Mouse (Mus musculus): ENCODE data around the gene Frmpd1. TPM values are rescaled to one million over a fixed set of nuclear protein-coding genes. Genes with fewer than 3 reads are reported as not detected.
A peak's percentile ranks its signal among the peaks of the same experiment; 100 is the strongest.

Gene Frmpd1
- polyA plus RNA-seq (2011; ENCODE audit: insufficient read depth, insufficient read length, low read depth, missing spikeins) = 3.2 and 4.5 TPM in 2 replicates

DNA sequence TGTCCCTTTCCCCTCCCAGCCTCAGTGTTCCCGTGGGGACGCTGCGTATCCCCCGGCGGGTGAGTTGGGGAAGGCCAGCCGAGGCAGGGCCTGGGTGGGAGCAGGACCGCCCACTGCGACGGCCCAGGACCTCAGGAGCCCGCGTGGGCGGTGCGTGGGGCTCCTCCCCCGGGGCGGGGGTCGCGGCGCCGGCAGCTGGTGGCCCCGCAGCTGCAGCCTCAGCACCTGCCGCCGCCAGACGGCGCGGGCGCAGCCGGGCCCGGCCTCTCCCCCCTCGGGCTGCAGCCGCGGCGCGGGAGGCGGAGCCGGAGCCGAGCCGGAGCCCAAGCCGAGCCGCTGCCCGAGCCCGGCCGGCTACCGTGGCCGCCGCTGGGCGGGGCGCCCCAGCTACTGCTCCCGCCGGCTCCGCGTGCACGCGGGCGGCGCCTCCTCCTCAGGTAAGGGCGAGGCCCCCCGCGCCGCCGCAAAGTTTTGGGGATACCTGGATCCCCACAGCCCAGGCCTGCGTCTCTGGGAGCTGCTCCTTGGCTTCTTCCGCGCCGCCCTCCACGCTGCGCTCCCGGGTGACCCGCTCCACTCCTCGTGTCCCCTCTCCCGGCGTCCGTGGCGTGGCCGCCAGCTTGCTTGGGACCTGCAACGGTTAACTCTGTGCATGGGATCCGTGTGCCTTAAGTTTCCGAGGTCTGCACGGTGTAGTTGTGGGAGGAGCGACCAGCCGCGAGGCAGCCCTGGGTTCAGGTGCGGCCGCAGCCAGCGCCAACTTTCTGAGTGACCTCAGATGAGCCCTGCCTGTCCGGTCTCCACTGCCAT is at the start of gene Frmpd1:
Gene Frmpd1 (plus strand): TSS at position 355 of the 810 bp plus-strand sequence.
- no peaks in the 10 kb centered on the region; the same call in 1 of the 2 replicates for H3K27me3 ChIP-seq (ENCODE audit: control insufficient read depth, insufficient read depth, low read length, poor library complexity, severe bottlenecking)
- no peaks in the 10 kb centered on the region for H3K9me3 ChIP-seq (replicated peaks; ENCODE audit: control insufficient read depth, insufficient read depth, low read length, poor library complexity, severe bottlenecking)
- H3K4me3 ChIP-seq (ENCODE audit: low read depth, low read length) = peak within 1 kb of the TSS; percentile 69
- no peak within 1 kb of the TSS for H3K27ac ChIP-seq (ENCODE audit: insufficient read depth, low read length)
- no peaks in the 10 kb centered on the region for H3K36me3 ChIP-seq (ENCODE audit: control insufficient read depth, insufficient read depth, low read length, poor library complexity, severe bottlenecking)
- TF ChIP-seq EP300 (IDR thresholded peaks at IDR 0.05; ENCODE audit: insufficient read depth, low read depth, low read length) (no peak), CTCF (IDR thresholded peaks at IDR 0.05; ENCODE audit: low read depth, low read length) (no peak), POLR2A (IDR thresholded peaks at IDR 0.05; ENCODE audit: insufficient read depth, low read length) (no peak)
- H3K9ac ChIP-seq (ENCODE audit: low read depth, poor library complexity, severe bottlenecking) = peak within 1 kb of the TSS; percentile 59
- no peaks in the 10 kb centered on the region for H3K4me1 ChIP-seq (ENCODE audit: control insufficient read depth, insufficient read depth, low read length)

DNA sequence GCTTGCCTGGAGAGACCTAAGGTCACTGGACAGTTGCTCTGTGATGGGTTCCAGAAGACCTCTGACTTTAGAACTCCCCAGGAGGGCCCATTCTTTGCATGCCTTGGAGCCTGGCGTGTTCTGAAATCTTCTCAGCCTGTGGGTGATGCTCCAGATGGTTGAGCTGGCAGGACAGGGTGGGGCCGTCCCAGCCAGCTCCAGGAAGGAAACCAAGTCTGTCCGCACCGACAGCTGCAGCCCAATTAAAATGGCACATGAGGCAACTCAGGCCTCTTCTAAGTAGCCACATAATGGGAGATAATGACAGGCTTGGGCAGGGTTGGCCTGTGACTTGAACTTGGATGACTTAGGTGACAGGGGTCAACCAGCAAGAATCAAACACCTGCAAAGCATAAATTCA is 47.0 kb upstream of the Frmpd1 start:
- no peaks in the 10 kb centered on the region for H3K9me3 ChIP-seq (replicated peaks; ENCODE audit: control insufficient read depth, insufficient read depth, low read length, poor library complexity, severe bottlenecking)
- H3K36me3 ChIP-seq (ENCODE audit: control insufficient read depth, insufficient read depth, low read length, poor library complexity, severe bottlenecking) = no peaks in the 10 kb centered on the region
- H3K27ac ChIP-seq (ENCODE audit: insufficient read depth, low read length) = no peak overlapping the region
- no peaks in the 10 kb centered on the region for H3K27me3 ChIP-seq (ENCODE audit: control insufficient read depth, insufficient read depth, low read length, poor library complexity, severe bottlenecking)
- no peak overlapping the region for H3K4me3 ChIP-seq (ENCODE audit: low read depth, low read length)
- no peak for TF ChIP-seq CTCF (IDR thresholded peaks at IDR 0.05; ENCODE audit: low read depth, low read length)
- TF ChIP-seq EP300 (IDR thresholded peaks at IDR 0.05; ENCODE audit: insufficient read depth, low read depth, low read length) = no peak
- no peak for TF ChIP-seq POLR2A (IDR thresholded peaks at IDR 0.05; ENCODE audit: insufficient read depth, low read length)
- H3K9ac ChIP-seq (ENCODE audit: low read depth, poor library complexity, severe bottlenecking) = no peak overlapping the region
- H3K4me1 ChIP-seq (ENCODE audit: control insufficient read depth, insufficient read depth, low read length) = no peaks in the 10 kb centered on the region

DNA sequence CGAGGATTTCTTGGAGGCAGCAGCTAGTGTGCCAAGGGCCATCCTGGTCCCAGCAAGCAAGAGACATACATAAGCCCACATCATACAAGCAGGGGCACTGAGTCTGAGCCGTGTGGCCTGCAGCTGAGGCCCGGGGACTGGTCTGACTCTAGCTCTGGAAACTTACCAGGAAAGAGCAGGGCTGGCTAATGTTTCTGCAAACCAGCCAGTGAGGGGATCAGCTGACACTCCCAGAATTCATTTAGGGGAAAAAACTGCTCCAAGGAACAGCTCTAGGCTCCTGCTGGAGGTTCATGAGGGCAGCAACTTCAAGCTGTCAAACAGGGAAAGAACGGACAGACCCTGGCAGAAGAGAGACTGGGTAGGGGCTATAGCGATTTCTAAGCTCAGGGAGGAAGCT is 42.8 kb upstream of the Frmpd1 start:
- Histone ChIP-seq H3K4me3 (ENCODE audit: low read depth, low read length) (no peak overlapping the region), H3K4me1 (ENCODE audit: control insufficient read depth, insufficient read depth, low read length) (no peaks in the 10 kb centered on the region), H3K9me3 (replicated peaks; ENCODE audit: control insufficient read depth, insufficient read depth, low read length, poor library complexity, severe bottlenecking) (no peaks in the 10 kb centered on the region), H3K27me3 (ENCODE audit: control insufficient read depth, insufficient read depth, low read length, poor library complexity, severe bottlenecking) (no peaks in the 10 kb centered on the region), H3K9ac (ENCODE audit: low read depth, poor library complexity, severe bottlenecking) (no peak overlapping the region), H3K36me3 (ENCODE audit: control insufficient read depth, insufficient read depth, low read length, poor library complexity, severe bottlenecking) (no peaks in the 10 kb centered on the region), H3K27ac (ENCODE audit: insufficient read depth, low read length) (no peak overlapping the region)
- TF ChIP-seq POLR2A (IDR thresholded peaks at IDR 0.05; ENCODE audit: insufficient read depth, low read length) (no peak), EP300 (IDR thresholded peaks at IDR 0.05; ENCODE audit: insufficient read depth, low read depth, low read length) (no peak), CTCF (IDR thresholded peaks at IDR 0.05; ENCODE audit: low read depth, low read length) (no peak)

DNA sequence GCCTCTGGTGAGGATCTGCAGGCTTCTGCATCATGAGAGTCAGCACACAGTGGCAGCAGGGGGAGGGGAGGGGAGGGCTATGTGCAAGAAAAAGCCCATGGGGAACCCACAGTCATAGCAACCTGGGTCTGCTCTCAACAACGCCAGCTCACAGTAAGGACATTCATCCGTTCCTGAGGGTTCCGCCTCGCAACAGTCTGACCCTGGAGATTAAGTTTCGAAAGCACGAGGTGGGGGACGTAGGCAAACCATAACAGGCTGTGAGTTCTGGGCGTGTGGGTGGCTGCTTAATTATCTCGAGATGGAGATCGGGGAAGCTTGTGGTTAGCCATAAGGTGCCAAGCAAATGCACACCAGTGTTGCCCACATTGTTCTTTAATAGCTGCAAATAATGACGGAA is 42.3 kb upstream of the Frmpd1 start:
- TF ChIP-seq EP300 (IDR thresholded peaks at IDR 0.05; ENCODE audit: insufficient read depth, low read depth, low read length) = no peak
- TF ChIP-seq POLR2A (IDR thresholded peaks at IDR 0.05; ENCODE audit: insufficient read depth, low read length) = no peak
- no peak for TF ChIP-seq CTCF (IDR thresholded peaks at IDR 0.05; ENCODE audit: low read depth, low read length)
- Histone ChIP-seq H3K4me1 (ENCODE audit: control insufficient read depth, insufficient read depth, low read length) (no peaks in the 10 kb centered on the region), H3K27ac (ENCODE audit: insufficient read depth, low read length) (no peak overlapping the region), H3K4me3 (ENCODE audit: low read depth, low read length) (no peak overlapping the region), H3K27me3 (ENCODE audit: control insufficient read depth, insufficient read depth, low read length, poor library complexity, severe bottlenecking) (no peaks in the 10 kb centered on the region), H3K9me3 (replicated peaks; ENCODE audit: control insufficient read depth, insufficient read depth, low read length, poor library complexity, severe bottlenecking) (no peaks in the 10 kb centered on the region), H3K36me3 (ENCODE audit: control insufficient read depth, insufficient read depth, low read length, poor library complexity, severe bottlenecking) (no peaks in the 10 kb centered on the region), H3K9ac (ENCODE audit: low read depth, poor library complexity, severe bottlenecking) (no peak overlapping the region)

DNA sequence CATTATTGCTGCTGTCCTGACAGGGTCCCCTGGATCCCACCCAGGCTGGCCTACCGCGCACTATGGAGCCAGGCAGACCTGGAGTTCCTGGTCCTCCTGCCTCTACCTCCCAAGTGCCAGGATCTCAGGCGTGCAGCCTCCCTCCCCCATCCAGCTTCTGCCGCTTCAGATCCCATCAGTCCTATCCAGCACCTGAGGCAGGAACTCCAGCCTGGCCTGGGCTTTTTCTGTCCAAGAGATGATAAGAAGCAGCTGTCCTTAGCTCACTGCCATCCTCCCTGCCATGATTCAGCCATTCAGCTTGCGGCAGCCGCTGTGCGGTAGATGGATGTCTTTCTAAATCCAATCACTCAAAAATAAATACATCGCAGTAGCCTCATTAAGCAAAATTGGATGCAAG is 41.7 kb upstream of the Frmpd1 start:
- Histone ChIP-seq H3K27me3 (ENCODE audit: control insufficient read depth, insufficient read depth, low read length, poor library complexity, severe bottlenecking) (no peaks in the 10 kb centered on the region), H3K9me3 (replicated peaks; ENCODE audit: control insufficient read depth, insufficient read depth, low read length, poor library complexity, severe bottlenecking) (no peaks in the 10 kb centered on the region), H3K4me3 (ENCODE audit: low read depth, low read length) (no peak overlapping the region), H3K4me1 (ENCODE audit: control insufficient read depth, insufficient read depth, low read length) (no peaks in the 10 kb centered on the region), H3K9ac (ENCODE audit: low read depth, poor library complexity, severe bottlenecking) (no peak overlapping the region), H3K36me3 (ENCODE audit: control insufficient read depth, insufficient read depth, low read length, poor library complexity, severe bottlenecking) (no peaks in the 10 kb centered on the region), H3K27ac (ENCODE audit: insufficient read depth, low read length) (no peak overlapping the region)
- TF ChIP-seq CTCF (IDR thresholded peaks at IDR 0.05; ENCODE audit: low read depth, low read length) (no peak), POLR2A (IDR thresholded peaks at IDR 0.05; ENCODE audit: insufficient read depth, low read length) (no peak), EP300 (IDR thresholded peaks at IDR 0.05; ENCODE audit: insufficient read depth, low read depth, low read length) (no peak)

DNA sequence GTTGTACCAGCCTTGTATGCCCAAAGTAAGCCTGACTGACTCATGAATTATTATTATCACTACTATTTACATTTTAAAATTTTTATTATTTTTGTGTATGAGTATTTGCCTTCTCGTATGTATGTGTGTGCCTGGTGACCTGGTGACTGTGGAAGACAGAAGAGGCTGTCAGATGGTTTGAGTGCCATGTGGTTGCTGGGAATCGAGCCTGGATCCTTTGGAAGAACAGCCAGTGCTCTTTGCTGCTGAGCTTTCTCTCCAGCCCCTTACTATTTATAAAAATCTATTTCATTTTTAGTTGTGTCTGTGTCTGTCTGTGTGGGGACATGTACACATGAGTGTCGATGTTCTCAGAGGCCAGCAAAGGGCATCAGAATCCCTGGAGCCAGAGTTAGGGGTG is 28.2 kb upstream of the Frmpd1 start:
- H3K4me1 ChIP-seq (ENCODE audit: control insufficient read depth, insufficient read depth, low read length) = no peaks in the 10 kb centered on the region
- no peak for TF ChIP-seq EP300 (IDR thresholded peaks at IDR 0.05; ENCODE audit: insufficient read depth, low read depth, low read length)
- TF ChIP-seq POLR2A (IDR thresholded peaks at IDR 0.05; ENCODE audit: insufficient read depth, low read length) = no peak
- no peak for TF ChIP-seq CTCF (IDR thresholded peaks at IDR 0.05; ENCODE audit: low read depth, low read length)
- no peaks in the 10 kb centered on the region for H3K9me3 ChIP-seq (replicated peaks; ENCODE audit: control insufficient read depth, insufficient read depth, low read length, poor library complexity, severe bottlenecking)
- no peak overlapping the region for H3K4me3 ChIP-seq (ENCODE audit: low read depth, low read length)
- no peaks in the 10 kb centered on the region for H3K36me3 ChIP-seq (ENCODE audit: control insufficient read depth, insufficient read depth, low read length, poor library complexity, severe bottlenecking)
- no peak overlapping the region for H3K9ac ChIP-seq (ENCODE audit: low read depth, poor library complexity, severe bottlenecking)
- H3K27me3 ChIP-seq (ENCODE audit: control insufficient read depth, insufficient read depth, low read length, poor library complexity, severe bottlenecking) = no peaks in the 10 kb centered on the region
- no peak overlapping the region for H3K27ac ChIP-seq (ENCODE audit: insufficient read depth, low read length)

Measured in ES-Bruce4 (cell line).